Mouse (Mus musculus) midbrain, embryonic 16.5 days (tissue): Measurements from ENCODE around the gene Esyt1. TPM values are rescaled to one million over a fixed set of nuclear protein-coding genes. Genes with fewer than 3 reads are reported as not detected.
A peak's percentile ranks its signal among the peaks of the same experiment; 100 is the strongest.
"Not testable (repeated sequence)": the region's sequence is repeated elsewhere in the genome, so short reads cannot be mapped to it uniquely, and the experiment has no call there.

ENCODE experiments used
- ATAC-seq: fragments of 200-750 bp; cut with Nextera tagmentation; 2 replicates; pipeline ENCODE4 v1.8.0; 2017; ENCODE audit warnings: moderate TSS enrichment
- H3K27ac ChIP-seq: fragments of 300-500 bp; sonication (generic); 2 replicates; pipeline ENCODE4 v1.5.1; 2014; ENCODE audit warnings: mild to moderate bottlenecking, low read length, mixed read lengths
- H3K27me3 ChIP-seq: fragments of 300-500 bp; sonication (generic); 2 replicates; pipeline ENCODE4 v1.6.1; 2014; ENCODE audit warnings: low read depth, low read length, mixed read lengths; ENCODE audit not compliant: control insufficient read depth, insufficient read depth
- H3K36me3 ChIP-seq: fragments of 300-500 bp; sonication (generic); 2 replicates; pipeline ENCODE4 v1.6.1; 2014; ENCODE audit warnings: mild to moderate bottlenecking, low read length, moderate library complexity, mixed read lengths; ENCODE audit not compliant: control insufficient read depth, insufficient read depth
- H3K4me1 ChIP-seq: fragments of 300-500 bp; sonication (generic); 2 replicates; pipeline ENCODE4 v1.6.1; 2014; ENCODE audit warnings: mild to moderate bottlenecking, low read length, mixed read lengths; ENCODE audit not compliant: control insufficient read depth, insufficient read depth
- H3K4me2 ChIP-seq: fragments of 300-500 bp; sonication (generic); 2 replicates; pipeline ENCODE4 v1.6.1; 2014; ENCODE audit warnings: mild to moderate bottlenecking, low read length, mixed read lengths
- H3K4me3 ChIP-seq: fragments of 300-500 bp; sonication (generic); 2 replicates; pipeline ENCODE4 v1.5.1; 2014; ENCODE audit warnings: low read depth, mild to moderate bottlenecking, low read length, moderate library complexity, mixed read lengths
- H3K9ac ChIP-seq: fragments of 300-500 bp; sonication (generic); 2 replicates; pipeline ENCODE4 v1.6.1; 2014; ENCODE audit warnings: low read depth, low read length, mixed read lengths
- H3K9me3 ChIP-seq: fragments of 300-500 bp; sonication (generic); replicated peaks from 2 replicates; pipeline ENCODE4 v1.6.1; 2014; ENCODE audit warnings: mild to moderate bottlenecking, low read length, mixed read lengths; ENCODE audit not compliant: control insufficient read depth, poor library complexity, severe bottlenecking
- WGBS: fragments of 180-500 bp; shearing (Covaris S2); extraction: QIAGEN DNeasy Blood & Tissue Kit; methylation state at CpG from one replicate; pipeline ENCODE4 v1.1.7; 2014; 5-methylcytosine and 5-hydroxymethylcytosine counted together
- polyA plus RNA-seq: library from polyadenylated mRNA; unstranded; fragments of >200 nt; fragmentation: Nextera tagmentation; extraction: Ambion mirVana; gene quantifications from 2 replicates; pipeline ENCODE4 v1.2.1, GENCODE M21; 2015

The Esyt1 gene
- polyA plus RNA-seq, 1 experiment from 2014 or later: 8.9 TPM

- not testable (repeated sequence) for H3K4me3 ChIP-seq, H3K4me1 ChIP-seq, H3K9me3 ChIP-seq, H3K36me3 ChIP-seq, H3K4me2 ChIP-seq, ATAC-seq, H3K27me3 ChIP-seq, H3K9ac ChIP-seq
- peak overlapping the region; percentile 69 for H3K27ac ChIP-seq
- WGBS: 88% methylated on average over 11 of the region's 11 CpGs
These were observed 24.6 kb upstream of the Esyt1 start for GRCm38 (mm10) chr10:128550144-128550823.

- H3K4me1 ChIP-seq, H3K9ac ChIP-seq, ATAC-seq, H3K4me3 ChIP-seq, H3K27me3 ChIP-seq, H3K9me3 ChIP-seq, H3K36me3 ChIP-seq: not testable (repeated sequence)
- peak overlapping the region; percentile 69 for H3K27ac ChIP-seq
- 62% methylated on average over 6 of the region's 6 CpGs for WGBS
- H3K4me2 ChIP-seq: 0 out of 2 replicates have a peak overlapping the region, but pooled peaks have one; percentile 14
These were observed 24.0 kb upstream of the Esyt1 start for GRCm38 (mm10) chr10:128549682-128550057.

GRCm38 (mm10) chr10:128548947-128549681 is 23.4 kb upstream of the Esyt1 start, which contains the start of gene Rpl41:
Rpl41 (minus strand) TSS chr10:128549305.
- H3K9me3 ChIP-seq: no peaks in the 10 kb centered on the region
- H3K4me2 ChIP-seq: peak within 1 kb of the TSS; percentile 84
- ATAC-seq: peak; percentile 91
- H3K4me1 ChIP-seq: peaks cover 8% of the 10 kb centered on the region
- H3K9ac ChIP-seq: peak within 1 kb of the TSS; percentile 78
- H3K4me3 ChIP-seq: peak within 1 kb of the TSS; percentile 60
- H3K27me3 ChIP-seq: no peaks in the 10 kb centered on the region
- 0% methylated on average over 31 of the region's 31 CpGs for WGBS
- peak within 1 kb of the TSS; percentile 94 for H3K27ac ChIP-seq
- H3K36me3 ChIP-seq: peaks cover 7% of the 10 kb centered on the region

- WGBS: under 1% methylated on average over 25 of the region's 30 CpGs
- H3K9me3 ChIP-seq, H3K27me3 ChIP-seq: not testable (repeated sequence)
- peaks cover 12% of the 10 kb centered on the region for H3K36me3 ChIP-seq
- peak overlapping the region; percentile 60 for H3K4me3 ChIP-seq
- H3K4me1 ChIP-seq: peaks cover 13% of the 10 kb centered on the region
- ATAC-seq: peak; percentile 5; the same call in 1 of the 2 replicates
- H3K4me2 ChIP-seq: peak overlapping the region; percentile 84
- peak overlapping the region; percentile 78 for H3K9ac ChIP-seq
- peak overlapping the region; percentile 96 for H3K27ac ChIP-seq
These were observed 22.6 kb upstream of the Esyt1 start for GRCm38 (mm10) chr10:128548051-128548791.

GRCm38 (mm10) chr10:128547361-128548032 is 21.8 kb upstream of the Esyt1 start, which contains the start of gene Zc3h10:
Zc3h10 (minus strand) TSS chr10:128547774.
- H3K9ac ChIP-seq: peak within 1 kb of the TSS; percentile 83
- peak; percentile 91 for ATAC-seq
- peak within 1 kb of the TSS; percentile 60 for H3K4me3 ChIP-seq
- no peaks in the 10 kb centered on the region for H3K9me3 ChIP-seq
- H3K4me1 ChIP-seq: peaks cover 13% of the 10 kb centered on the region
- H3K27me3 ChIP-seq: no peaks in the 10 kb centered on the region
- H3K4me2 ChIP-seq: peak within 1 kb of the TSS; percentile 84
- peaks cover 14% of the 10 kb centered on the region for H3K36me3 ChIP-seq
- under 1% methylated on average over 42 of the region's 50 CpGs for WGBS
- H3K27ac ChIP-seq: peak within 1 kb of the TSS; percentile 96

GRCm38 (mm10) chr10:128546787-128547186 is 21.1 kb upstream of the Esyt1 start:
- Histone ChIP-seq H3K27me3 (no peaks in the 10 kb centered on the region), H3K36me3 (peaks cover 18% of the 10 kb centered on the region), H3K4me1 (peaks cover 13% of the 10 kb centered on the region), H3K4me3 (peak overlapping the region; percentile 60), H3K4me2 (peak overlapping the region; percentile 84), H3K9me3 (no peaks in the 10 kb centered on the region), H3K9ac (peak overlapping the region; percentile 83), H3K27ac (peak overlapping the region; percentile 96)
- 25% methylated on average over 7 of the region's 7 CpGs for WGBS
- no peak for ATAC-seq

- H3K4me3 ChIP-seq: peak overlapping the region; percentile 60
- H3K9me3 ChIP-seq: no peaks in the 10 kb centered on the region
- peak overlapping the region; percentile 96 for H3K27ac ChIP-seq
- peaks cover 13% of the 10 kb centered on the region for H3K4me1 ChIP-seq
- peaks cover 18% of the 10 kb centered on the region for H3K36me3 ChIP-seq
- WGBS: 15% methylated on average over 4 of the region's 4 CpGs
- peak overlapping the region; percentile 83 for H3K9ac ChIP-seq
- ATAC-seq: no peak
- no peaks in the 10 kb centered on the region for H3K27me3 ChIP-seq
- H3K4me2 ChIP-seq: peak overlapping the region; percentile 84
These were observed 20.7 kb upstream of the Esyt1 start for GRCm38 (mm10) chr10:128546361-128546760.

- ATAC-seq: no peak
- no peak overlapping the region for H3K9ac ChIP-seq
- no peaks in the 10 kb centered on the region for H3K9me3 ChIP-seq
- no peak overlapping the region for H3K27ac ChIP-seq
- peaks cover 13% of the 10 kb centered on the region for H3K4me1 ChIP-seq
- H3K36me3 ChIP-seq: peaks cover 18% of the 10 kb centered on the region
- H3K4me3 ChIP-seq: no peak overlapping the region
- no peak overlapping the region for H3K4me2 ChIP-seq
- H3K27me3 ChIP-seq: no peaks in the 10 kb centered on the region
- 92% methylated on average over 3 of the region's 3 CpGs for WGBS
These were observed 19.9 kb upstream of the Esyt1 start for GRCm38 (mm10) chr10:128545570-128545898.
